Mouse (Mus musculus): ENCODE measurements at regions not wholly inside any gene's neighbourhood (a gene's known extent, or its start where the extent isn't known, plus 50 kb on each side); places are given as distances from the start of the nearest gene placed in this dataset.
A peak's percentile ranks its signal among the peaks of the same experiment; 100 is the strongest.

- Histone ChIP-seq H3K27me3 (ENCODE audit: control insufficient read depth, insufficient read depth, low read length) (no peaks in the 10 kb centered on the region), H3K4me1 (ENCODE audit: control insufficient read depth, insufficient read depth, low read length) (peaks cover 3% of the 10 kb centered on the region), H3K4me3 (no peak overlapping the region), H3K27ac (peak overlapping the region; percentile 21), H3K9ac (ENCODE audit: low read depth, low read length) (no peak overlapping the region; the same call in 1 of the 2 replicates), H3K36me3 (ENCODE audit: control insufficient read depth, insufficient read depth, low read length) (no peaks in the 10 kb centered on the region; the same call in 1 of the 2 replicates), H3K79me2 (replicated peaks; ENCODE audit: control insufficient read depth, insufficient read depth, low read length) (no peaks in the 10 kb centered on the region)
- intact Hi-C loops (cut with DNase I): no loop called here
- TF ChIP-seq EP300 (IDR thresholded peaks at IDR 0.05; ENCODE audit: insufficient read depth, low read depth, low read length): no peak
- no peak for TF ChIP-seq POLR2A (IDR thresholded peaks at IDR 0.05; ENCODE audit: insufficient read depth, low read depth, low read length)
- no peak for TF ChIP-seq CTCF (IDR thresholded peaks at IDR 0.05)
- WGBS: 23% methylated on average over 16 of the region's 16 CpGs
- DNase-seq: peak in 1 of 2 experiments; percentile 1
These were observed 196.0 kb upstream of the BC052040 start for GRCm38 (mm10) chr2:115385207-115386168.

- Histone ChIP-seq H3K4me1 (ENCODE audit: control insufficient read depth, insufficient read depth, low read length) (no peaks in the 10 kb centered on the region), H3K27me3 (ENCODE audit: control insufficient read depth, insufficient read depth, low read length) (no peaks in the 10 kb centered on the region), H3K36me3 (ENCODE audit: control insufficient read depth, insufficient read depth, low read length) (no peaks in the 10 kb centered on the region), H3K27ac (no peak overlapping the region), H3K9ac (ENCODE audit: low read depth, low read length) (no peak overlapping the region), H3K4me3 (no peak overlapping the region), H3K79me2 (replicated peaks; ENCODE audit: control insufficient read depth, insufficient read depth, low read length) (no peaks in the 10 kb centered on the region)
- TF ChIP-seq EP300 (IDR thresholded peaks at IDR 0.05; ENCODE audit: insufficient read depth, low read depth, low read length) (no peak), CTCF (IDR thresholded peaks at IDR 0.05) (no peak), POLR2A (IDR thresholded peaks at IDR 0.05; ENCODE audit: insufficient read depth, low read depth, low read length) (no peak)
- intact Hi-C loops (cut with DNase I): no loop called here
- DNase-seq: no peak
- WGBS: 69% methylated on average over 7 of the region's 7 CpGs
These were observed 189.9 kb upstream of the BC052040 start for GRCm38 (mm10) chr2:115391575-115391974.

GRCm38 (mm10) chr2:115392082-115392762 lies 189.3 kb upstream of the BC052040 start:
- Histone ChIP-seq H3K4me3 (no peak overlapping the region), H3K4me1 (ENCODE audit: control insufficient read depth, insufficient read depth, low read length) (no peaks in the 10 kb centered on the region), H3K27me3 (ENCODE audit: control insufficient read depth, insufficient read depth, low read length) (no peaks in the 10 kb centered on the region), H3K9ac (ENCODE audit: low read depth, low read length) (no peak overlapping the region), H3K36me3 (ENCODE audit: control insufficient read depth, insufficient read depth, low read length) (no peaks in the 10 kb centered on the region), H3K79me2 (replicated peaks; ENCODE audit: control insufficient read depth, insufficient read depth, low read length) (no peaks in the 10 kb centered on the region), H3K27ac (no peak overlapping the region)
- no peak for DNase-seq
- intact Hi-C loops (cut with DNase I): no loop called here
- TF ChIP-seq CTCF (IDR thresholded peaks at IDR 0.05) (no peak), POLR2A (IDR thresholded peaks at IDR 0.05; ENCODE audit: insufficient read depth, low read depth, low read length) (no peak), EP300 (IDR thresholded peaks at IDR 0.05; ENCODE audit: insufficient read depth, low read depth, low read length) (no peak)
- whole genome bisulfite sequencing: 63% methylated on average over 8 of the region's 8 CpGs

- H3K4me3 ChIP-seq: no peak overlapping the region
- no peak overlapping the region for H3K27ac ChIP-seq
- no peaks in the 10 kb centered on the region for H3K79me2 ChIP-seq (replicated peaks; ENCODE audit: control insufficient read depth, insufficient read depth, low read length)
- no peaks in the 10 kb centered on the region for H3K27me3 ChIP-seq (ENCODE audit: control insufficient read depth, insufficient read depth, low read length)
- TF ChIP-seq CTCF (IDR thresholded peaks at IDR 0.05) (no peak), EP300 (IDR thresholded peaks at IDR 0.05; ENCODE audit: insufficient read depth, low read depth, low read length) (no peak), POLR2A (IDR thresholded peaks at IDR 0.05; ENCODE audit: insufficient read depth, low read depth, low read length) (no peak)
- H3K9ac ChIP-seq (ENCODE audit: low read depth, low read length): no peak overlapping the region
- no peak for DNase-seq
- intact Hi-C loops (cut with DNase I): no loop called here
- H3K4me1 ChIP-seq (ENCODE audit: control insufficient read depth, insufficient read depth, low read length): no peaks in the 10 kb centered on the region
- no peaks in the 10 kb centered on the region for H3K36me3 ChIP-seq (ENCODE audit: control insufficient read depth, insufficient read depth, low read length)
- WGBS: 56% methylated on average over 4 of the region's 4 CpGs
These were observed 187.4 kb upstream of the BC052040 start for GRCm38 (mm10) chr2:115394091-115394490.

GRCm38 (mm10) chr2:115398550-115398949 lies 183.0 kb upstream of the BC052040 start:
- Histone ChIP-seq H3K27me3 (ENCODE audit: control insufficient read depth, insufficient read depth, low read length) (no peaks in the 10 kb centered on the region), H3K27ac (no peak overlapping the region), H3K9ac (ENCODE audit: low read depth, low read length) (no peak overlapping the region), H3K4me3 (no peak overlapping the region), H3K79me2 (replicated peaks; ENCODE audit: control insufficient read depth, insufficient read depth, low read length) (no peaks in the 10 kb centered on the region), H3K4me1 (ENCODE audit: control insufficient read depth, insufficient read depth, low read length) (no peaks in the 10 kb centered on the region), H3K36me3 (ENCODE audit: control insufficient read depth, insufficient read depth, low read length) (no peaks in the 10 kb centered on the region)
- intact Hi-C loops (cut with DNase I): no loop called here
- no peak for DNase-seq
- TF ChIP-seq EP300 (IDR thresholded peaks at IDR 0.05; ENCODE audit: insufficient read depth, low read depth, low read length) (no peak), CTCF (IDR thresholded peaks at IDR 0.05) (no peak), POLR2A (IDR thresholded peaks at IDR 0.05; ENCODE audit: insufficient read depth, low read depth, low read length) (no peak)
- WGBS: 93% methylated on average over 4 of the region's 4 CpGs

All from heart, adult 2 months (tissue).